Mouse (Mus musculus) lung, postnatal 0 days (tissue): Measurements from ENCODE around the gene Sipa1l2. TPM values are rescaled to one million over a fixed set of nuclear protein-coding genes. Genes with fewer than 3 reads are reported as not detected.

Source experiments
- ATAC-seq: fragments of 200-750 bp; cut with Nextera tagmentation; 2 replicates; pipeline ENCODE4 v1.8.0; 2017; ENCODE audit warnings: moderate library complexity
- DNase-seq: peaks from one replicate; pipeline ENCODE4 v3.0.0-alpha.2; 2016; ENCODE audit warnings: low spot score
- H3K27ac ChIP-seq: fragments of 300-500 bp; sonication (generic); 2 replicates; pipeline ENCODE4 v1.5.1; 2014; ENCODE audit warnings: antibody characterized with exemption, mild to moderate bottlenecking, low read length, mixed read lengths
- H3K27me3 ChIP-seq: fragments of 300-500 bp; sonication (generic); replicated peaks from 2 replicates; pipeline ENCODE4 v1.6.1; 2014; ENCODE audit warnings: low read length, mixed read lengths; ENCODE audit not compliant: insufficient read depth
- H3K36me3 ChIP-seq: fragments of 300-500 bp; sonication (generic); 2 replicates; pipeline ENCODE4 v1.6.1; 2014; ENCODE audit warnings: low read length, mixed read lengths; ENCODE audit not compliant: insufficient read depth
- H3K4me1 ChIP-seq: fragments of 300-500 bp; sonication (generic); 2 replicates; pipeline ENCODE4 v1.6.1; 2014; ENCODE audit warnings: antibody characterized with exemption, low read depth, low read length, mixed read lengths; ENCODE audit not compliant: insufficient read depth
- H3K4me2 ChIP-seq: fragments of 300-500 bp; sonication (generic); replicated peaks from 2 replicates; pipeline ENCODE4 v1.6.1; 2014; ENCODE audit warnings: low read depth, mild to moderate bottlenecking, low read length, moderate library complexity, mixed read lengths
- H3K4me3 ChIP-seq: fragments of 300-500 bp; sonication (generic); 2 replicates; pipeline ENCODE4 v1.5.1; 2014; ENCODE audit warnings: low read depth, low read length
- H3K9ac ChIP-seq: fragments of 300-500 bp; sonication (generic); replicated peaks from 2 replicates; pipeline ENCODE4 v1.6.1; 2014; ENCODE audit warnings: low read depth, mild to moderate bottlenecking
- H3K9me3 ChIP-seq: fragments of 300-500 bp; sonication (generic); 2 replicates; pipeline ENCODE4 v1.6.1; 2016; ENCODE audit warnings: low read length, mixed read lengths
- CTCF ChIP-seq: IDR thresholded peaks from 2 replicates; pipeline ENCODE4 v1.5.1; 2016; ENCODE audit warnings: antibody characterized with exemption, mild to moderate bottlenecking
- EP300 ChIP-seq: IDR thresholded peaks from 2 replicates; pipeline ENCODE4 v1.6.1; 2016; ENCODE audit warnings: antibody characterized with exemption, mild to moderate bottlenecking, control low read depth
- WGBS: fragments of 180-500 bp; shearing (Covaris S2); extraction: QIAGEN DNeasy Blood & Tissue Kit; methylation state at CpG from one replicate; pipeline ENCODE4 v1.1.7; 2014; 5-methylcytosine and 5-hydroxymethylcytosine counted together
- polyA plus RNA-seq: library from polyadenylated mRNA; unstranded; fragments of >200 nt; fragmentation: Nextera tagmentation; extraction: Ambion mirVana; gene quantifications from 2 replicates; pipeline ENCODE4 v1.2.1, GENCODE M21; 2015

Sipa1l2 gene
- polyA plus RNA-seq, 1 experiment from 2014 or later = 9.4 TPM

- no peak overlapping the region for H3K27ac ChIP-seq
Measured at GRCm38 (mm10) chr8:125509175-125509574, 60.4 kb downstream of the Sipa1l2 start.

GRCm38 (mm10) chr8:125507291-125507690, 62.3 kb downstream of the Sipa1l2 start:
- ATAC-seq = no peak
- peaks cover 17% of the 10 kb centered on the region for H3K4me1 ChIP-seq
- H3K9me3 ChIP-seq = no peaks in the 10 kb centered on the region
- 56% methylated on average over 8 of the region's 8 CpGs for WGBS
- H3K9ac ChIP-seq = no peak overlapping the region
- TF ChIP-seq CTCF = no peak
- no peak for TF ChIP-seq EP300
- no peak for DNase-seq
- no peak overlapping the region for H3K4me3 ChIP-seq
- no peaks in the 10 kb centered on the region for H3K27me3 ChIP-seq
- no peak overlapping the region for H3K4me2 ChIP-seq
- H3K36me3 ChIP-seq = no peaks in the 10 kb centered on the region
- H3K27ac ChIP-seq = no peak overlapping the region

More at GRCm38 (mm10) chr8:125509175-125509574, 60.4 kb downstream of the Sipa1l2 start:
- H3K9ac ChIP-seq = no peak overlapping the region
- H3K9me3 ChIP-seq = no peaks in the 10 kb centered on the region
- H3K4me2 ChIP-seq = no peak overlapping the region
- ATAC-seq (no peak), DNase-seq (no peak)
- H3K36me3 ChIP-seq = no peaks in the 10 kb centered on the region
- H3K4me1 ChIP-seq = peaks cover 16% of the 10 kb centered on the region
- WGBS = 66% methylated on average over 6 of the region's 6 CpGs
- TF ChIP-seq EP300 = no peak
- no peak for TF ChIP-seq CTCF
- no peak overlapping the region for H3K4me3 ChIP-seq
- no peaks in the 10 kb centered on the region for H3K27me3 ChIP-seq

- 40% methylated on average over 6 of the region's 6 CpGs for WGBS
- Histone ChIP-seq H3K9ac (no peak overlapping the region), H3K27ac (no peak overlapping the region), H3K4me1 (peaks cover 14% of the 10 kb centered on the region), H3K27me3 (no peaks in the 10 kb centered on the region), H3K4me3 (no peak overlapping the region), H3K9me3 (no peaks in the 10 kb centered on the region), H3K4me2 (no peak overlapping the region), H3K36me3 (no peaks in the 10 kb centered on the region)
- peak; percentile 41 for DNase-seq
- peak; percentile 48; the same call in 1 of the 2 replicates for ATAC-seq
- TF ChIP-seq EP300 = no peak
- no peak for TF ChIP-seq CTCF
Measured at GRCm38 (mm10) chr8:125504605-125505257, 64.9 kb downstream of the Sipa1l2 start.

GRCm38 (mm10) chr8:125503808-125504207, 65.8 kb downstream of the Sipa1l2 start:
- ATAC-seq = no peak
- no peak for TF ChIP-seq CTCF
- TF ChIP-seq EP300 = no peak
- H3K9ac ChIP-seq = no peak overlapping the region
- H3K27ac ChIP-seq = no peak overlapping the region
- H3K36me3 ChIP-seq = no peaks in the 10 kb centered on the region
- no peak overlapping the region for H3K4me3 ChIP-seq
- no peaks in the 10 kb centered on the region for H3K9me3 ChIP-seq
- no peaks in the 10 kb centered on the region for H3K27me3 ChIP-seq
- no peak overlapping the region for H3K4me2 ChIP-seq
- DNase-seq = no peak
- 83% methylated on average over 8 of the region's 8 CpGs for WGBS
- peaks cover 13% of the 10 kb centered on the region for H3K4me1 ChIP-seq

GRCm38 (mm10) chr8:125502828-125503227, 66.8 kb downstream of the Sipa1l2 start:
- Histone ChIP-seq H3K27me3 (no peaks in the 10 kb centered on the region), H3K4me2 (no peak overlapping the region), H3K9ac (no peak overlapping the region), H3K4me3 (no peak overlapping the region), H3K9me3 (no peaks in the 10 kb centered on the region), H3K36me3 (no peaks in the 10 kb centered on the region), H3K4me1 (peaks cover 13% of the 10 kb centered on the region), H3K27ac (no peak overlapping the region)
- 62% methylated on average over 3 of the region's 3 CpGs for WGBS
- DNase-seq (no peak), ATAC-seq (no peak)
- no peak for TF ChIP-seq CTCF
- TF ChIP-seq EP300 = no peak

- 83% methylated on average over 5 of the region's 5 CpGs for WGBS
- Histone ChIP-seq H3K4me3 (no peak overlapping the region), H3K27me3 (no peaks in the 10 kb centered on the region), H3K4me1 (peaks cover 11% of the 10 kb centered on the region), H3K9ac (no peak overlapping the region), H3K9me3 (no peaks in the 10 kb centered on the region), H3K27ac (no peak overlapping the region), H3K4me2 (no peak overlapping the region), H3K36me3 (no peaks in the 10 kb centered on the region)
- DNase-seq = no peak
- TF ChIP-seq EP300 = no peak
- TF ChIP-seq CTCF = no peak
- ATAC-seq = no peak
Measured at GRCm38 (mm10) chr8:125500005-125500404, 69.6 kb downstream of the Sipa1l2 start.
